Mouse (Mus musculus) small intestine, adult 2 months (tissue): ENCODE measurements at regions not wholly inside any gene's neighbourhood (a gene's known extent, or its start where the extent isn't known, plus 50 kb on each side); places are given as distances from the start of the nearest gene placed in this dataset.

Experiments
- CTCF ChIP-seq: fragments of 200-500 bp; IDR thresholded peaks from 2 replicates; pipeline ENCODE4 v1.5.1; 2012; ENCODE audit warnings: low read depth, mild to moderate bottlenecking, control low read depth, inconsistent platforms, low read length, moderate library complexity, mixed read lengths; ENCODE audit not compliant: insufficient replicate concordance, insufficient read length; ENCODE audit errors: extremely low read depth
- POLR2A ChIP-seq: fragments of 200-500 bp; IDR thresholded peaks from 2 replicates; pipeline ENCODE4 v1.6.1; 2012; ENCODE audit warnings: low read depth, mild to moderate bottlenecking, control low read depth, inconsistent platforms, low read length, moderate library complexity

- TF ChIP-seq POLR2A (no peak), CTCF (no peak)
These were observed 531.7 kb upstream of the Adamts9 start for GRCm38 (mm10) chr6:93474981-93475380.
